Mouse (Mus musculus) hindbrain, embryonic 10.5 days (tissue): ENCODE results near the gene Oprm1. TPM values are rescaled to one million over a fixed set of nuclear protein-coding genes. Genes with fewer than 3 reads are reported as not detected.

Experiments
- DNase-seq: peaks from one replicate; pipeline ENCODE4 v3.0.0-alpha.2; 2017; ENCODE audit warnings: low spot score
- H3K27ac ChIP-seq: fragments of 300-500 bp; sonication (generic); 2 replicates; pipeline ENCODE4 v1.5.1; 2016; ENCODE audit warnings: mild to moderate bottlenecking, moderate library complexity
- H3K27me3 ChIP-seq: fragments of 300-500 bp; sonication (generic); 2 replicates; pipeline ENCODE4 v1.6.1; 2016; ENCODE audit warnings: mild to moderate bottlenecking; ENCODE audit not compliant: poor library complexity, insufficient read depth, severe bottlenecking
- H3K36me3 ChIP-seq: fragments of 300-500 bp; sonication (generic); 2 replicates; pipeline ENCODE4 v1.6.1; 2016; ENCODE audit warnings: mild to moderate bottlenecking, moderate library complexity
- H3K4me1 ChIP-seq: fragments of 300-500 bp; sonication (generic); replicated peaks from 2 replicates; pipeline ENCODE4 v1.6.1; 2016; ENCODE audit warnings: mild to moderate bottlenecking
- H3K4me3 ChIP-seq: fragments of 300-500 bp; sonication (generic); 2 replicates; pipeline ENCODE4 v1.5.1; 2016; ENCODE audit warnings: mild to moderate bottlenecking, moderate library complexity
- H3K9me3 ChIP-seq: fragments of 300-500 bp; sonication (generic); 2 replicates; pipeline ENCODE4 v1.6.1; 2016; ENCODE audit warnings: mild to moderate bottlenecking, moderate library complexity
- WGBS: fragments of 180-500 bp; shearing (Covaris S2); methylation state at CpG from one replicate; pipeline ENCODE4 v1.1.7; 2016; 5-methylcytosine and 5-hydroxymethylcytosine counted together
- polyA plus RNA-seq: library from polyadenylated mRNA; unstranded; fragments of >200 nt; fragmentation: Nextera tagmentation; extraction: Ambion mirVana; gene quantifications from 2 replicates; pipeline ENCODE4 v1.2.1, GENCODE M21; 2016

Gene Oprm1
- polyA plus RNA-seq, 1 experiment from 2014 or later = not detected

- Histone ChIP-seq H3K4me1 (no peaks in the 10 kb centered on the region; the same call in 1 of the 2 replicates), H3K27ac (no peak overlapping the region), H3K4me3 (no peak overlapping the region), H3K9me3 (no peaks in the 10 kb centered on the region), H3K36me3 (no peaks in the 10 kb centered on the region), H3K27me3 (no peaks in the 10 kb centered on the region)
- WGBS = 65% methylated on average over 8 of the region's 8 CpGs
- no peak for DNase-seq
Observed at GRCm38 (mm10) chr10:7070100-7070835, 312.0 kb downstream of the Oprm1 start.

- Histone ChIP-seq H3K36me3 (no peaks in the 10 kb centered on the region), H3K4me3 (no peak overlapping the region), H3K27me3 (no peaks in the 10 kb centered on the region), H3K9me3 (no peaks in the 10 kb centered on the region), H3K4me1 (no peaks in the 10 kb centered on the region; the same call in 1 of the 2 replicates), H3K27ac (no peak overlapping the region)
- 91% methylated on average over 5 of the region's 5 CpGs for WGBS
- no peak for DNase-seq
Observed at GRCm38 (mm10) chr10:7070924-7071323, 312.6 kb downstream of the Oprm1 start.

GRCm38 (mm10) chr10:7074231-7074630 is 315.9 kb downstream of the Oprm1 start:
- H3K36me3 ChIP-seq = no peaks in the 10 kb centered on the region
- 90% methylated on average over 2 of the region's 2 CpGs for WGBS
- no peaks in the 10 kb centered on the region for H3K27me3 ChIP-seq
- H3K4me3 ChIP-seq = no peak overlapping the region
- DNase-seq = no peak
- no peak overlapping the region for H3K27ac ChIP-seq
- H3K9me3 ChIP-seq = no peaks in the 10 kb centered on the region
- peaks cover 4% of the 10 kb centered on the region; the same call in 1 of the 2 replicates for H3K4me1 ChIP-seq

- Histone ChIP-seq H3K36me3 (no peaks in the 10 kb centered on the region), H3K4me3 (no peak overlapping the region), H3K27ac (no peak overlapping the region), H3K9me3 (no peaks in the 10 kb centered on the region), H3K4me1 (0 out of 2 replicates have a peak, but pooled peaks cover 4% of the 10 kb centered on the region), H3K27me3 (no peaks in the 10 kb centered on the region)
- no peak for DNase-seq
- 92% methylated on average over 2 of the region's 2 CpGs for WGBS
Observed at GRCm38 (mm10) chr10:7075661-7076060, 317.4 kb downstream of the Oprm1 start.

- peak; percentile 68 for DNase-seq
- H3K9me3 ChIP-seq = no peaks in the 10 kb centered on the region
- H3K27ac ChIP-seq = no peak overlapping the region
- no peak overlapping the region for H3K4me3 ChIP-seq
- H3K27me3 ChIP-seq = no peaks in the 10 kb centered on the region
- no peaks in the 10 kb centered on the region for H3K36me3 ChIP-seq
- WGBS = 16% methylated on average over 8 of the region's 8 CpGs
- H3K4me1 ChIP-seq = 0 out of 2 replicates have a peak, but pooled peaks cover 4% of the 10 kb centered on the region
Observed at GRCm38 (mm10) chr10:7076201-7076600, 317.9 kb downstream of the Oprm1 start.

GRCm38 (mm10) chr10:7076662-7077211 is 318.4 kb downstream of the Oprm1 start:
- no peaks in the 10 kb centered on the region for H3K27me3 ChIP-seq
- H3K27ac ChIP-seq = no peak overlapping the region
- DNase-seq = peak; percentile 13
- no peaks in the 10 kb centered on the region for H3K9me3 ChIP-seq
- WGBS = 51% methylated on average over 7 of the region's 8 CpGs
- H3K36me3 ChIP-seq = no peaks in the 10 kb centered on the region
- 0 out of 2 replicates have a peak, but pooled peaks cover 4% of the 10 kb centered on the region for H3K4me1 ChIP-seq
- no peak overlapping the region for H3K4me3 ChIP-seq

GRCm38 (mm10) chr10:7077389-7077808 is 319.1 kb downstream of the Oprm1 start:
- Histone ChIP-seq H3K27me3 (no peaks in the 10 kb centered on the region), H3K9me3 (no peaks in the 10 kb centered on the region), H3K27ac (no peak overlapping the region), H3K4me1 (0 out of 2 replicates have a peak, but pooled peaks cover 4% of the 10 kb centered on the region), H3K36me3 (no peaks in the 10 kb centered on the region), H3K4me3 (no peak overlapping the region)
- WGBS = 84% methylated on average over 7 of the region's 7 CpGs
- DNase-seq = no peak

GRCm38 (mm10) chr10:7077971-7078370 is 319.7 kb downstream of the Oprm1 start:
- H3K27me3 ChIP-seq = no peaks in the 10 kb centered on the region
- no peaks in the 10 kb centered on the region for H3K36me3 ChIP-seq
- no peak overlapping the region for H3K4me3 ChIP-seq
- H3K27ac ChIP-seq = no peak overlapping the region
- WGBS = 90% methylated on average over 1 of the region's 1 CpGs
- no peak for DNase-seq
- H3K4me1 ChIP-seq = 0 out of 2 replicates have a peak, but pooled peaks cover 4% of the 10 kb centered on the region
- H3K9me3 ChIP-seq = no peaks in the 10 kb centered on the region

Other genes starting within 250 kb of the Oprm1 start
- not detected in 2 replicates for gene Gm10945, start 3.3 kb downstream of the Oprm1 start, polyA plus RNA-seq